Mouse (Mus musculus) ES-E14 (cell line): ENCODE data around the gene Cisd1.

Experiments
- HCFC1 ChIP-seq: IDR thresholded peaks from 2 replicates; pipeline ENCODE4 v1.6.1; 2012; ENCODE audit warnings: low read length, inconsistent platforms, borderline replicate concordance; ENCODE audit not compliant: insufficient read depth
- ZNF384 ChIP-seq: IDR thresholded peaks from 2 replicates; pipeline ENCODE4 v1.6.1; 2012; ENCODE audit warnings: low read depth, low read length, inconsistent platforms

DNA sequence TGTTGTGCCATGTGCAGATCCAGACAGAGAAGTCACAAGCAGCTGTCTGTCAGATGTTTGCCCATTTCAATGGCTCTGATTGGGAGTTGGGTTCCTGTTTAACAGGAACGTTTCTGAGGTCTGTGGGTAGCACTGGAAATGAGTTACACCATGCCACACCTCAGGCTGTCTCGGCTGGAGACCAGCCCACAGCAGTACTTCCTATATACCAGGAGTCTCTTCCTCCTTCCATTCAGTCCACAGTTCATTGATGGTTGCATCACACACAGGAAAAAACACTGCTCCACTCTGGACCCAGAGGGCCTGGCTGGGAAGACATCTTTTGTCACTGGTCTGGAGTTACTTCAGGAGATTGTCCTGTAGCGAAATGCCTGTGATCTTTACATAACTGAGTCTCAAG lies 24.7 kb upstream of the Cisd1 start:
- TF ChIP-seq HCFC1: no peak
- no peak for TF ChIP-seq ZNF384
